Mouse (Mus musculus) stomach, postnatal 0 days (tissue): ENCODE results near the gene Rhno1.

ENCODE experiments used
- CTCF ChIP-seq: IDR thresholded peaks from 2 replicates; pipeline ENCODE4 v1.5.1; 2016; ENCODE audit warnings: antibody characterized with exemption, low read depth, mild to moderate bottlenecking, moderate library complexity
- EP300 ChIP-seq: optimal IDR thresholded peaks from 2 replicates; pipeline ENCODE3; 2016; ENCODE audit warnings: antibody characterized with exemption

DNA sequence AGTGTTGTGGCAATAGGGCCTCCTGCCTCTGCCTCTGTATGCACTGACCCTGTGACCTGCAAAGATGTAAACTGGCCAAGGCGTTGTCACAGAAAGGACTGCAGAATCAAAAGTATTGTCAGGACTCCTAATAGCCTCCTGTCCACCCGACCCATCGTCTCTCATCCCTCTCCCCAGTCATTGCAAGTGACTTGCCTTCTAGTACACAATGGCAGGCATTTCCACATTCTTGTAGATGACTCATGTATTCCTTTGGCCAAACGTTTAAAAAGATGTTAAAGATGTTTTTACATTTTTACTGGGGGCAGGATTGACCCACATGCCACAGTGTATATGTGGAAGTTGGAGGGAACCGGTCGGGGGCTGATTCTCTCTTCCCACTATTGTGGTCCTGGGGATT lies 2.0 kb upstream of the Rhno1 start:
- TF ChIP-seq EP300 (no peak), CTCF (no peak)
